Mouse (Mus musculus) frontal cortex, postnatal 25 days (tissue): ENCODE data around the gene Tmem218.

Source experiments
- DNase-seq, 2 experiments: peaks; one replicate each; pipeline ENCODE4 v3.0.0; 2022; ENCODE audit warnings: low spot score in 2 of 2

Gene Tmem218

GRCm38 (mm10) chr9:37207929-37208411 is at the start of gene Tmem218:
Tmem218 (plus strand) TSS chr9:37208223.
- peak; percentile 84 to 92 for DNase-seq

DNA sequence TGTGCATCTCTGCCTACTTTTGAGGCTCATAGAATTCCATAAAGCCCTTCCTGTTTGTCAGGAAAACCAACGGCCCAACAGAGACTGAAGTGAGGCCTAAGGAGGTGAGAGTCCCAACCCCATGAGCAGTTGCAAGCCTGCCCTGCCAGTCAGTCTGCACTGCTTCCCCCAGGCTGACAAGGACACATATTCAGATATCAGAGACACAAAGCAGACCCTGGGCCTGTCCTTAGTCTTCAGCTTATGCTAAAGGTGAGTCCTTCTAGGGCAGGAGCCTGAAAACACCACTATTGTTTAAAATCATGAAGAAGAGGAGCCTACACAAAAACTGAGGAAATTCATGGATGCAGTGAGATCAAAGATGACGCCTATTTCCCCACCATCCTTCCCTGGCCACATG is 47.3 kb upstream of the Tmem218 start:
- no peak for DNase-seq

DNA sequence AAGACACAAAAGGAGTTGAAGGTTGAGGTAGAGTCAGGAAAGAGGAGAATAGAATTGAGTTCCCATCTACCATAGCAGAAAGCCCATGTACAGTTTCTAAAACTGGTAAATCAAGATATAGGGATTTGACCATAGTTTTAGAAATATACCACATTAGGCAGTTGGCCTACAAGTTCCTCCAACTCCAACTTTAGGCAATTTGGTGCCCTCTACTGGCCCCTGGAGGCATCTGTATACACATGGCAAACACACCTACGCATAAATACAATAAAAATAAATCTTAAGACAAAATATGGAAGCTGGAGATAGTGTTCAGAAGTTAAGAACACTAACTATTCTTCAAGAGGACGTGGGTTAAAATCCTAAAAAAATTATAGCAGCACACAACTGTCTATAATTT is 41.1 kb upstream of the Tmem218 start:
- DNase-seq = no peak

- no peak for DNase-seq
Observed at GRCm38 (mm10) chr9:37173376-37173775, 34.6 kb upstream of the Tmem218 start.

DNA sequence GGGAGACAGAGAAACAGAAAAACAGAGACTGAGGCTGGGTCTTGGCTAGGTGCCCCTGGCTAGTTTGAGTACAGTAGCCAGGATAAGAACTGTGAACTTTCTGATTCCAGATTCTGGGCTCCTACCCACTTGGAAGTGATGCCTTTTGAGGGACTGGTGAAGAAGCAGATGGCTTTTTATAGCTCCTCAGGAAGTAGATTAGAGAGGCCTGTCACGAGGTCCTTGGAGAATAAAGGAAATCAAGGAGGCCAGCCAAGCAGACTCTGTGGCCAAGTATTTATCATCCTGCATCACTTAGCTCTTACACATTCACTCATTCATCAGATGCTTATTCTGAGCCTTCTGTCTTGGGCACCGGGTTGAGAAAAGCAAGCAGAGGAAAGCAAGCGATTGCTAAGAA is 32.0 kb upstream of the Tmem218 start:
- DNase-seq = no peak

GRCm38 (mm10) chr9:37177107-37177506 is 30.9 kb upstream of the Tmem218 start:
- peak; percentile 51 to 62 for DNase-seq

- DNase-seq = no peak
Observed at GRCm38 (mm10) chr9:37177551-37177950, 30.5 kb upstream of the Tmem218 start.

GRCm38 (mm10) chr9:37178911-37179310 is 29.1 kb upstream of the Tmem218 start:
- DNase-seq = peak in 1 of 2 experiments; percentile 21

GRCm38 (mm10) chr9:37179596-37179995 is 28.4 kb upstream of the Tmem218 start:
- no peak for DNase-seq

- no peak for DNase-seq
Observed at GRCm38 (mm10) chr9:37181596-37181995, 26.4 kb upstream of the Tmem218 start.

DNA sequence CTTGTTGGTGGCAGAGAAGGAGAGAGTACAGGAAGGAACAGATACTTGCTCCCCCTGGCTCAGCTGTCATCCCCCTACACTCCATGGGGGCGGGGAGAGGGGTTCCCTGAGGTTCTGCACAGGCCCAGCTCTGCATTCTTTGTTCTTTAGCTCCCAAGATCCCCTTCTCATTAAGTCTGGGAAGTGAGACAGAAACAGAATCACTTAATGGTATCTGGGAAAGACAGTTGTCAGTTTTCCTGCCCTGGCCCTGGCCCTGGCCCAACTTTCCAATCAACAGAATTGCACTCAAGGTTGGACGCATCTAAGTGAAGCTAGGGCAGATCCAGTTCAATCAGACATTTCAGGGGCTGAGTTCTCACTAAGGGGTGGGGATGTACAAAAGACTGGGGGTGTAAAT is 24.8 kb upstream of the Tmem218 start:
- DNase-seq = no peak

GRCm38 (mm10) chr9:37187407-37187806 is 20.6 kb upstream of the Tmem218 start:
- no peak for DNase-seq

DNA sequence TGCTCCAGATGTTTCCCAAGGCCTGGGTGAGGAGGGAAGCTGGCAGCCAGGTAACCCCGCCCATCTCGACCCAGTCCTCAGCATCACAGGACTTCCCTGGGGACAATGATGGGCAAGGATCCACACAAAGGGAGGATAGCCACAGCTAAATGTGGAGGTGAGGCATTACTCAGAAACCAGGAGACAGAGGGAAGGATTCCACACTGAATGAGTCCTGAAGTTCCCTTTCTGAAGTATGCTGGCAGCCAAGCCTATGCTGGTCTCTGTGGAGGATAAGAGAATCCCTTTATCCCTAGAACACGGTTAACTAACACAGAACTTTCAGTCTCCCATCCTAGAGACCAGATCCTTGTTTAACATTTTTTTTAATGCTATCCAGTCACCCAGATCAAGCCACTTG is 20.0 kb upstream of the Tmem218 start:
- no peak for DNase-seq

DNA sequence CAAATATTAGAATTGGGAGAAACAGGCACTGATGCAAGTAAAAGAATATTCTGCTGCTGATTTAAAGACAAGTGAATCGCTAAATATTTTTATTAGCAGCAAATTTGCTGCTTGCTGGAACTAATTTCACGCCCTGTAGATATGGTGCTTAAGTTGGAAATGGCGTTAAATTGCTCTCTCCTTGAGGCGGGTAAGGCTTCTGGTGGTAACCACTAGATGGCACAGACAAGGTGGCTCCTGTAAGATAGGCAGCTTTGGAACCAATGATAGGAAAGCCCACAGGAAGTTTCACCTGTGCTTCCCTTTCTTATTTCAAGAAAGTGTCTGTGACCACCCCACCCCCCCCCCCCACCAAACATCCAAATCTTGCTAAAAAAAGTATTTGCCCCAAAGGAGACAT is 11.0 kb upstream of the Tmem218 start:
- no peak for DNase-seq

DNA sequence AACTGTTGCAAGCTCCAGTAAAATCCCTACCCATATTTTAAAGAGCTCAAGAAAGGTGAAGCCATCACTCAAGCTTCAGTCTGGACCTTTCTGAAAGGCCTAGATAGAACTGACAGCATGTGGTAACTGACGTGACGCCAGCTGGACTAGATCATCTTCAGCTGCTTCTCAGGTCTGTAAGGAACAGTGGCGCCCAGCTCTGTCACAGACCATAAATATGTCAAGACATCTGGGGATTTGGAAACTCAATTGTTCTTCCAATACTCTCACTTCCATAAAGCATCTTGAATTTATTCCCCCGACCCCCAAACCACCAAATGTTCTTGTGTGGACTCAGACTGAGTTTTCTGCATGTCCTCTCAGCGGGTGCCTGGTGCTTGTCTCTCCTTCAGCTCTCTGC is 7.6 kb upstream of the Tmem218 start:
- no peak for DNase-seq

- no peak for DNase-seq
Observed at GRCm38 (mm10) chr9:37203884-37204283, 4.1 kb upstream of the Tmem218 start.

DNA sequence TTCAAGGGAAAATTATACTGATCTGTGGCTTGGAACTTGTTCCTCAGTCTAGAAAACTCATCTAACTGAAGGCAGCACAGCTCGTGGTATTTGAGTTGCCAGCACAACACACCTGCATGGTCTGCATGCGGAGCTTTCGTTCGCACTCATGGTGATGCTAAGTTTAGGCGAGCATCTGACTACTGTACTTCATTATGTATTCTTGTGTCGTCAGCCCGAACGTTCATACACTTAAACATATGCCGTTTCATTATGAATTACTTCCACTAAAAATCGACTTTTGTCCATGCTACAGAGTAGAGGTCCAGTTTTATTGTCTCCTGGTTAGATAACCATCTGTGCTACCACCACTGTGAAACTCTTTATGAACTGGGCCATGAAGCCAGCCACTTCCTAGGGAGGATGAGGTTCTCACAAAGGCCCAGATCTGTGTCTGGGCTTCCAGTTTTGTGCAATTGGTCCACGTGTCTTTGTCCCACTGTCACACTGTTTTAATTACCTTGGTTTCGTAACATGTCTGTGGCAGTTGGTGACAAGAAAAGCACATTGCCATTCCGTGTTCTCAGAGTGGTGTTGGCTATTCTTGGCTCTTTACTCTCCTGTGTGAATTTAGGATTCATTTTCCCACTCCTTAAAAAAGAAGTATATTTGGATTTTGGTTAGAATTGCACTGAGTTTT is 5.2 kb downstream of the Tmem218 start:
- DNase-seq = no peak

- DNase-seq = no peak
Observed at GRCm38 (mm10) chr9:37214327-37215060, 6.5 kb downstream of the Tmem218 start.

- DNase-seq = no peak
Observed at GRCm38 (mm10) chr9:37220755-37221154, 12.7 kb downstream of the Tmem218 start.

GRCm38 (mm10) chr9:37225581-37225980 is 17.6 kb downstream of the Tmem218 start:
- no peak for DNase-seq

GRCm38 (mm10) chr9:37229880-37230325 is 21.9 kb downstream of the Tmem218 start:
- DNase-seq = peak; percentile 45 to 59

- DNase-seq = no peak
Observed at GRCm38 (mm10) chr9:37230486-37231195, 22.6 kb downstream of the Tmem218 start.
